Mouse (Mus musculus): ENCODE data around the gene Cdkl5. TPM values are rescaled to one million over a fixed set of nuclear protein-coding genes. Genes with fewer than 3 reads are reported as not detected.

Cdkl5 gene
- polyA plus RNA-seq, 1 experiment from 2014 or later: 3.7 TPM

DNA sequence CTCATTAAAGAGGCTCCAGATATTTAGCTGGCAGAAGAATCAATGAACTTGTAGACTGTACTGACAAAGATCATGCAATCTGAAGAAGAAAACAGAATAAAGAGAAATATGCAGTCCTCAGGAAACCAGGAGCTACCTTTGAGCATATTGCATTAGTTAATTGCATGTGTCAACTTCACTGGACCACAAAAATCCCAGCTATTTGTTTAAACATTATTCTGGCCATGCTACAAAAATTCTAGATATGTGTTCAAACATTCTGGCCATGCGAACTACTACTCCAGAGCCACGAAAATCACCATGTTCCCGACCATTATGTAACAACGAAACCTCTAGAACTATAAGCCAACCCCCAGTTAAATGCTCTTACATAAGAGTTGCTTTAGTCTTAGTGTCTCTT is 49.8 kb downstream of the Cdkl5 start:
- Histone ChIP-seq H3K4me2 (ENCODE audit: low read depth, low read length) (no peak overlapping the region), H3K9me3 (ENCODE audit: control insufficient read depth, low read length) (no peaks in the 10 kb centered on the region), H3K36me3 (ENCODE audit: control insufficient read depth, insufficient read depth, low read length) (no peaks in the 10 kb centered on the region), H3K4me1 (ENCODE audit: control insufficient read depth, insufficient read depth, low read length) (no peaks in the 10 kb centered on the region), H3K4me3 (ENCODE audit: low read depth, low read length) (no peak overlapping the region), H3K27me3 (replicated peaks; ENCODE audit: control insufficient read depth, insufficient read depth, low read length) (peaks cover 8% of the 10 kb centered on the region; the same call in 1 of the 2 replicates), H3K27ac (replicated peaks; ENCODE audit: low read depth, low read length) (no peak overlapping the region), H3K9ac (ENCODE audit: low read depth, low read length) (no peak overlapping the region)
- DNase-seq (ENCODE audit: low spot score) (no peak), ATAC-seq (ENCODE audit: low read depth) (no peak)
- WGBS: 68% methylated on average over 4 of the region's 4 CpGs

DNA sequence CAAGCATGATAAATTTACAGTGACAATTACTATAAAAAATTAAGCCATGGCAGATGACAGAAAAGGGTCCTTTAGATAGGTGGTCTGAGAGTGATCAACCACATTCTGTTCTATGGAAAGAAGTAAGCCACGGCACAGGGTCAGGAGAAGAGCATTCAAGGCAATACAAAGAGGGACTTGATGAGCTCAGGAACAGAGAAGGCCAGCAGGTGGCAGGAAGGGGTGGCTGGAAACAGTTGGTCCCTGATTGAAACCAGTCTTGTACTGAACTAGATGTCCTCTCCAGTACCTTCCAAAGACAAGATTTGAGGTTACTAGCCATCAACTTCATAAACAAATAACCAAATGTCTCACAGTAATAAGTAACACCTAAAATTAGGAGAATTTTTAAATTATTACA is 59.0 kb downstream of the Cdkl5 start:
- ATAC-seq (ENCODE audit: low read depth): no peak
- Histone ChIP-seq H3K4me2 (ENCODE audit: low read depth, low read length) (no peak overlapping the region), H3K9ac (ENCODE audit: low read depth, low read length) (no peak overlapping the region), H3K36me3 (ENCODE audit: control insufficient read depth, insufficient read depth, low read length) (no peaks in the 10 kb centered on the region), H3K4me1 (ENCODE audit: control insufficient read depth, insufficient read depth, low read length) (no peaks in the 10 kb centered on the region), H3K27ac (replicated peaks; ENCODE audit: low read depth, low read length) (no peak overlapping the region), H3K27me3 (replicated peaks; ENCODE audit: control insufficient read depth, insufficient read depth, low read length) (peaks cover 7% of the 10 kb centered on the region; the same call in 1 of the 2 replicates), H3K4me3 (ENCODE audit: low read depth, low read length) (no peak overlapping the region), H3K9me3 (ENCODE audit: control insufficient read depth, low read length) (peaks cover 3% of the 10 kb centered on the region; the same call in 1 of the 2 replicates)
- DNase-seq (ENCODE audit: low spot score): no peak
- WGBS: 50% methylated on average over 1 of the region's 1 CpGs

DNA sequence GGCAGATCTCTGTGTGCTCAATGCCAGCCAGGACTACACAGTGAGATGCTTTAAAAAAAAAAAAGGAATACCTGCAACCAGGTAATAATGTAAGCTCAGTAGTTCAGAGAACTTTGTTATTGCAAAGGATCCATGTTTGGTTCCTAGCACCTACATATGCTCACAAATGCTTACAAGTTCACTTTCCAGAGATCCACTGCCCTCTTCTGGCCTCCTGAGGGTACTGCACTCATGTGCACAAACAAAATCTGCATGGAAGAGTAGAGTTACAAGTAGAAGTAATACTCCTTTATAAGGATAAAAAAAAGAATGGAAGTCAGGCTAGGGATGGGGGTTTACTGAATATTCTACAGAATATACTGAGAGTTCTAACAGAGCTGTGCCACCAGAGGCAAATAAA is 63.8 kb downstream of the Cdkl5 start:
- Histone ChIP-seq H3K4me2 (ENCODE audit: low read depth, low read length) (no peak overlapping the region), H3K9me3 (ENCODE audit: control insufficient read depth, low read length) (peaks cover 9% of the 10 kb centered on the region; the same call in 1 of the 2 replicates), H3K4me3 (ENCODE audit: low read depth, low read length) (no peak overlapping the region), H3K27me3 (replicated peaks; ENCODE audit: control insufficient read depth, insufficient read depth, low read length) (0 out of 2 replicates have a peak, but pooled peaks cover under 1% of the 10 kb centered on the region), H3K4me1 (ENCODE audit: control insufficient read depth, insufficient read depth, low read length) (no peaks in the 10 kb centered on the region), H3K9ac (ENCODE audit: low read depth, low read length) (no peak overlapping the region), H3K36me3 (ENCODE audit: control insufficient read depth, insufficient read depth, low read length) (no peaks in the 10 kb centered on the region), H3K27ac (replicated peaks; ENCODE audit: low read depth, low read length) (no peak overlapping the region)
- ATAC-seq (ENCODE audit: low read depth) (no peak), DNase-seq (ENCODE audit: low spot score) (no peak)

DNA sequence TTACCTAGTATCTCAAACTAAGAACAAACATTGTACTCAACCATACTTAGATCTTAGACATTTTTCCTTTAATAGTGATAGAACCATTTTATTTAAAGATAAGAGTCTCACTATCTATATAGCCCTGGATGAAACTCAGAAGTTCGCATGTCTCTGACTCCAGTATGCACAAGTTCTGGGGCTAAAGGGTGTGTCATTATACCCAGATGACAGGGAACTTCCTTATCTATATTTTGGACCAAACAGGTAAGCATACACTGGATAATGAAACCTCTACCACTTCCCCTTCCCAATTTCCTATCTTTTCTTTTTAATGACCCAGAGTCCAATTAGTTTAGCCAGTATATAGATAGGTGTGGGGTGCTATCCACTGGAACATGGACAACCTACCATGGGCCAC is 65.6 kb downstream of the Cdkl5 start:
- DNase-seq (ENCODE audit: low spot score) (no peak), ATAC-seq (ENCODE audit: low read depth) (no peak)
- 81% methylated on average over 1 of the region's 1 CpGs for WGBS
- Histone ChIP-seq H3K4me3 (ENCODE audit: low read depth, low read length) (no peak overlapping the region), H3K9ac (ENCODE audit: low read depth, low read length) (no peak overlapping the region), H3K4me2 (ENCODE audit: low read depth, low read length) (no peak overlapping the region), H3K4me1 (ENCODE audit: control insufficient read depth, insufficient read depth, low read length) (no peaks in the 10 kb centered on the region), H3K27ac (replicated peaks; ENCODE audit: low read depth, low read length) (no peak overlapping the region), H3K9me3 (ENCODE audit: control insufficient read depth, low read length) (peaks cover 9% of the 10 kb centered on the region; the same call in 1 of the 2 replicates), H3K27me3 (replicated peaks; ENCODE audit: control insufficient read depth, insufficient read depth, low read length) (0 out of 2 replicates have a peak, but pooled peaks cover 3% of the 10 kb centered on the region), H3K36me3 (ENCODE audit: control insufficient read depth, insufficient read depth, low read length) (no peaks in the 10 kb centered on the region)

DNA sequence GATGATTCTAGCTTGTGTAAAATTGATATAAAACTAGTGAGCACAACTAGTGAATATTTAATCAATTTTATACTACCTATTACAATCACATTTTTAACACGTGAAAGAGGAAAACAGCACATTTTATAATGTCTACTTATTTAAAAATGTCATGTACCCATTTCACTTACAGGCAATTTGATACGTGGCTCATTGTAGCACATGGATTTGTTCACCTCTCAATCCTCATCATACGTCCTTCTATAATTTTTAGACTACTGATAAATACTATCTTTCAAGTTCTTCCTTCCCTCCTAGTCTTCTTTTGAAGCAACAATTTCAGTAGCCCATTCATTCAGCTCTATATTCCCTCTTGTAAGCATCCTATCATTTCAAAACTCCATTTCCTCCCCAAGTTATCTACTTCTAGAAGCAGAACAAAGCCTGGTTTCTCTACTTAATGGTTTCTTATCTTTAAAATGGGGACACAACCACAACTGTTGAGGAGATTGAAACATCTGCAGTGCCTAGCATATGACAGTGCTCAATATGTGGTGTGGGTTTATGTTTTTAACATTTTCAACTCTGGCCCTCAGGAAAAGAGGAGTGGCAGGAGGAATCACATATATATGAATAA is 75.4 kb downstream of the Cdkl5 start:
- H3K27me3 ChIP-seq (replicated peaks; ENCODE audit: control insufficient read depth, insufficient read depth, low read length): peaks cover 3% of the 10 kb centered on the region; the same call in 1 of the 2 replicates
- no peaks in the 10 kb centered on the region for H3K9me3 ChIP-seq (ENCODE audit: control insufficient read depth, low read length)
- no peak for ATAC-seq (ENCODE audit: low read depth)
- H3K9ac ChIP-seq (ENCODE audit: low read depth, low read length): no peak overlapping the region
- no peak overlapping the region for H3K4me2 ChIP-seq (ENCODE audit: low read depth, low read length)
- H3K4me1 ChIP-seq (ENCODE audit: control insufficient read depth, insufficient read depth, low read length): no peaks in the 10 kb centered on the region
- no peak overlapping the region for H3K4me3 ChIP-seq (ENCODE audit: low read depth, low read length)
- no peak overlapping the region for H3K27ac ChIP-seq (replicated peaks; ENCODE audit: low read depth, low read length)
- H3K36me3 ChIP-seq (ENCODE audit: control insufficient read depth, insufficient read depth, low read length): no peaks in the 10 kb centered on the region
- no peak for DNase-seq (ENCODE audit: low spot score)
- WGBS: 84% methylated on average over 3 of the region's 3 CpGs

DNA sequence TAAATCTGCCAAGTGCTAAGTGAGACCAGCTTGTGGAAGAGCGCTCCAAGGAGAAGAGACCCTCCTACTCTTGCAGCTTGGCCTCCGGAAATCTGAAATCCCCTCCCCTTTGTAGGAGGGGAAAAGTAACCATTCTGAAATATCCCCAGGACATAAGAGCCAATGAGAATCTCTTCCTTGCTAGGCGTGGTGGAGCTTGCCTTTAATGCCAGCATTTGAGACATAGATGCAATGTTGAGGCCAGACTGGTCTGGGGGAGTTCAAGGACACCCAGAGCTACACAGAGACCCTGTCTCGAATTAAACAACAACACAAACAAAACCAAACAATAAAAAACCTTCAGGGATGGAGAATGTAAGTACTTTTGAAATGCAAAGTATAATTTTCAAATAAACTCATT is 87.6 kb downstream of the Cdkl5 start, which contains the start of gene Gja6:
TSS of gene Gja6 (minus strand) at position 101 of the 400 bp plus-strand sequence.
- 63% methylated on average over 4 of the region's 4 CpGs for WGBS
- ATAC-seq (ENCODE audit: low read depth): no peak

DNA sequence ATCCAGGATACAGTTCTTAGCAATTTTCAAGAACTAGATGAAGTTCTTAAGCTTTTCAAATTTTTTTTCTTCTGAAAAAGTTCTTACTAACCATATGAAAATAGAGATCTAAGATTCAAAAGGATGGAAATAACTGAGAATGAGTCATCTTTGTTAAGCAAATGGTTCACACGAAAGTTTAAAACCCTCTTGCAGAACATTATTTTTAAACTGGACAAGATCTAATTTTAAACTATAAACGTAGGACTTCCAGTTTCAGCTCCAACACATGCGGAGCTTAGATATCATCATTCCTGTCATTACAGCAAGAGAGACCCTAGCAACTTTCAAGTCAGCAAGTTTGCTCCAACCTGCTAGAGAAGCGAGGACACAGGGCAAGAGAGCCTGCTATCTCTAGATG is 88.0 kb downstream of the Cdkl5 start:
- ATAC-seq (ENCODE audit: low read depth): no peak
- no peak for DNase-seq (ENCODE audit: low spot score)
- H3K9me3 ChIP-seq (ENCODE audit: control insufficient read depth, low read length): no peaks in the 10 kb centered on the region

More for the DNA sequence above, 87.6 kb downstream of the Cdkl5 start, which contains the start of gene Gja6:
- DNase-seq (ENCODE audit: low spot score): no peak
- H3K9ac ChIP-seq (ENCODE audit: low read depth, low read length): no peak within 1 kb of the TSS
- H3K4me3 ChIP-seq (ENCODE audit: low read depth, low read length): no peak within 1 kb of the TSS
- H3K36me3 ChIP-seq (ENCODE audit: control insufficient read depth, insufficient read depth, low read length): no peaks in the 10 kb centered on the region
- H3K9me3 ChIP-seq (ENCODE audit: control insufficient read depth, low read length): no peaks in the 10 kb centered on the region
- no peaks in the 10 kb centered on the region for H3K4me1 ChIP-seq (ENCODE audit: control insufficient read depth, insufficient read depth, low read length)
- no peak within 1 kb of the TSS for H3K27ac ChIP-seq (replicated peaks; ENCODE audit: low read depth, low read length)
- no peak within 1 kb of the TSS for H3K4me2 ChIP-seq (ENCODE audit: low read depth, low read length)
- peaks cover 11% of the 10 kb centered on the region for H3K27me3 ChIP-seq (replicated peaks; ENCODE audit: control insufficient read depth, insufficient read depth, low read length)

DNA sequence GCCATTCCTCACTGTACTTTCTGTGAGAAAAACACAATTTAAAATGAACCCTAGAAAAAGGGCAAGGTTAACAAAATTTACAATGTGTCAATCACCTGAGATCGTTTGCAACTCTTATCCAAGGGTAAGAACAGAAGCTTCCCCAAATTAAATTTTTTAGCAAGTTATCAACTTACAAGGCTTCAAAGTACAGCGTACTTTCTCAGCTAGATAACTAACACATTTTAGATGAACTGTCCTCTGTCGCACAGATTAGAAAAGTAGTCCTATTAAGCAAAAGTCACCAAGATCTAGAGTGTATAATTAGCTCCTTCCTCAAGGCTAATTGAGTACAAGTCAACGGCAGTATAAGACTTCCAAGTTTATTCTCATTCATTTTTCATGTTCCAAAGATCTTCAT is 88.6 kb downstream of the Cdkl5 start:
- WGBS: 60% methylated on average over 4 of the region's 4 CpGs
- DNase-seq (ENCODE audit: low spot score): no peak

More for the DNA sequence above, 88.0 kb downstream of the Cdkl5 start:
- Histone ChIP-seq H3K4me3 (ENCODE audit: low read depth, low read length) (no peak overlapping the region), H3K4me1 (ENCODE audit: control insufficient read depth, insufficient read depth, low read length) (no peaks in the 10 kb centered on the region), H3K27me3 (replicated peaks; ENCODE audit: control insufficient read depth, insufficient read depth, low read length) (peaks cover 11% of the 10 kb centered on the region), H3K27ac (replicated peaks; ENCODE audit: low read depth, low read length) (no peak overlapping the region), H3K36me3 (ENCODE audit: control insufficient read depth, insufficient read depth, low read length) (no peaks in the 10 kb centered on the region), H3K9ac (ENCODE audit: low read depth, low read length) (no peak overlapping the region), H3K4me2 (ENCODE audit: low read depth, low read length) (no peak overlapping the region)
- 80% methylated on average over 4 of the region's 4 CpGs for WGBS

More for the DNA sequence above, 88.6 kb downstream of the Cdkl5 start:
- Histone ChIP-seq H3K9ac (ENCODE audit: low read depth, low read length) (no peak overlapping the region), H3K27ac (replicated peaks; ENCODE audit: low read depth, low read length) (no peak overlapping the region), H3K4me3 (ENCODE audit: low read depth, low read length) (no peak overlapping the region), H3K27me3 (replicated peaks; ENCODE audit: control insufficient read depth, insufficient read depth, low read length) (peaks cover 11% of the 10 kb centered on the region), H3K9me3 (ENCODE audit: control insufficient read depth, low read length) (no peaks in the 10 kb centered on the region), H3K36me3 (ENCODE audit: control insufficient read depth, insufficient read depth, low read length) (no peaks in the 10 kb centered on the region), H3K4me2 (ENCODE audit: low read depth, low read length) (no peak overlapping the region), H3K4me1 (ENCODE audit: control insufficient read depth, insufficient read depth, low read length) (no peaks in the 10 kb centered on the region)
- ATAC-seq (ENCODE audit: low read depth): no peak

Measured in embryonic facial prominence, embryonic 14.5 days (tissue).